Mouse (Mus musculus) heart, postnatal 10 days (tissue): Measurements from ENCODE around the gene Tekt4. TPM values are rescaled to one million over a fixed set of nuclear protein-coding genes. Genes with fewer than 3 reads are reported as not detected.

Source experiments
- DNase-seq, 2 experiments: peaks; one replicate each; pipeline ENCODE4 v3.0.0; 2021
- intact Hi-C: fragments of 180-260 bp; cut with DNase I; formaldehyde crosslinking; loops from one replicate; pipeline ENCODE4 v1.15.1; 2025
- total RNA-seq, 2 experiments: library from RNA; stranded (reverse); gene quantifications; 2 replicates each; pipeline ENCODE4 v1.2.3; 2021

The Tekt4 gene
- total RNA-seq, 2 experiments from 2014 or later = not detected

DNA sequence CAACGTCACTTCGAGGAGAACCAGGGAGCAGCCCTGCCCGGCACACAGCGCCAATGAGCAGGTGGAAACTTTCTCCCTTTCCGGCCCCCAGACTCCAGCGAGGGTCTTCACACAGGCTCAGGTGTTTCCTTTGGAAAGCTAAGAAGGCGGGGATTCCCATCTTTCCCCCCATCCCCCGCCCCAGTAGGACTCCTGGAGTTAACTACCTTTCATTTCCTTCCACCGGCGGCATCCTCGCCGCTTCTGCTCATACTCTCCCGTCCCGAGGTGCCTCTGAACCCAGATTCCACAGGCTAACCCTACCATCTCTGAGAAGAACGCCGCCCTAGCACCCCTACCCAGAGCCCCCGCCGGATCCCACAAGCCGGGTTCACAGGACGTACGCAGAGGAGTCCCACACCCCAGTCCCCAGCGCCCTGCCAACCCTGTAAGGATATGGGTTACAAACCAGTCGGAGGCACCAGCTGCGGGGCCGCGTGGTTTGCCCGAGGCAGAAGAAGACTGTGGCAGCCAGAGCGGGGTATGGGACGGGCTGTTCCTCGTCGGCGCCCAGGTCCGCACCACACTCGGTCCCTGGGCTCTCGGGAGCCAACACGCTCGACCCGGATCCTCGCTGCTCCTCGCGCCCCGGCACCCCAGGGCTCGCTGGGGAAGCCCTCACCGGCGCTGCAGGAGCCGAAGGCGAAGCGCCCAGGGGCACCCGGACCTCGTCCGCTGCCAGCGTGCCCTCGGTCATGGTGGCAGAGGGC, 21.8 kb upstream of the Tekt4 start:
- DNase-seq = peak; percentile 34 to 53
- intact Hi-C loops = no loop called here

DNA sequence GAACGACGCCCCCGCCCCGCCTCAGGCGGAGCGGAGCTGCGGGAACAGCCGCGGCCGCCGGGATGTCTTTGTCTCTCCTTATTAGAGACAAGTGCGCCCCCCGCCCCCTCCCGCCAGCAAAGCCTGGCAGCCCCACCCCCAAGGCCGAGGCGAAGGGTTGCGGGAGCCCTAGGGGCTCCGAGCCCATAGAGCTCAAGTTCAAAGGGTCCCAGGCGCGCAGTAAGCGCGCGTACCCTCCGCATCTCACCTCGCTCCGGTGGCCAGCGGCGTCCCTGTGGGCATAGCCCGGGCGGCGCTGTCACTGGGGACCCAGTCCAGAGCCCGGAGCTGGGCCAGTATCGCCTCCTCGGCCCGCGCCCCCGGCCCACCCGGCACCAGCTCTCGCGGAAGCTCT, 21.2 kb upstream of the Tekt4 start:
- intact Hi-C loops = no loop called here
- DNase-seq = no peak

DNA sequence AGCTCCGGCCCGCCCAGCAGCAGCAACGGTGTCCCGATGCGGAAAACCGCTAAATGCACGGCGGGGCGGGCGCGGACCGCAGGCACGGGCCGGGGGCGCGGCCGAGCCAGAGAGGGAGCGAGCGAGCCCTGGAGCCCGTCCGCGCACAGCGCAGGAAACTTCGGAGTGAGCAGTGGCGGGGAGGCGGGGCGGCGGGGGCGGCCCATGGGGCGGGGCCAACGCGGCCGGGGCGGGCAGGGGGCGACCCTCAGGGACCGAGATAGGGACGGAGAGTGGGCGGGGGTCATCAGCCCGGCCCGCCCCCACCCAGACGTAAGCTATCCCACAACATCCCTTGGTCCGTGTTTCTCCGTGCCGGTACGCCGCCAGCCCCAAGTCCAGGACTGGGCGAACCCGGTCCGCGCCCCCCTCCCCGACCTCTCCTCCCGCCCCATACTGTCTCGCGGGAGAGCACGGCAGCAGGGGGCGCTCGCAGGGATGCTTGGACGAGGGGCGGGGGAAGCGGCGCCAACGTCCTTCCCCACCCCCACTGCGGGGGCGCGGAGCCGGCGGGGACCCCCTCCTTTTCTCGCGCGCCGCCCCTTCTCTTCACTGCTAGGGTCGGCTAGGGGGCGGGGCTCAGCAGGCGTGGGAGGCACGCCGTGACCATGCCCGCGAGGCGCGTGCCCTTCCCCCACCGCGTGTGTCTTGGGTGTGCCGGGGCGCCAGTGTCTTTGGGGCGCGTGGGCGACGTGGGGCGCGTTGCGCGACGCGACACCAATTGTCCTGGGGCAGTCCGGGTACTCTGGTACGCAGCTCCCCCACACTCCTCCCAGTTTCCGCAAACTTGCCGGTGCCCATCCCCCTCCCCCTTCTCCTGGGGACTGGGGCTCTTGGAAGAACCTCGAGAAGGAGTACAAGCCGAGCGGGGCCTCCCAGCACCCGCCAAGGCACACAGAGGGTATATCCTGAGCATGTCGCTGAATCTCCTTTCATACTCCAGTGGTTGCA, 20.5 kb upstream of the Tekt4 start, which contains the start of gene Cacna1h:
Gene Cacna1h, minus strand, starts transcription at position 167 of the 990 bp plus-strand sequence.
- intact Hi-C loops = loop anchor here (2.0 kb wide), 1 partner anchor 33 kb away; no protein-coding TSS in a partner anchor
- DNase-seq = peak; percentile 55 to 70

DNA sequence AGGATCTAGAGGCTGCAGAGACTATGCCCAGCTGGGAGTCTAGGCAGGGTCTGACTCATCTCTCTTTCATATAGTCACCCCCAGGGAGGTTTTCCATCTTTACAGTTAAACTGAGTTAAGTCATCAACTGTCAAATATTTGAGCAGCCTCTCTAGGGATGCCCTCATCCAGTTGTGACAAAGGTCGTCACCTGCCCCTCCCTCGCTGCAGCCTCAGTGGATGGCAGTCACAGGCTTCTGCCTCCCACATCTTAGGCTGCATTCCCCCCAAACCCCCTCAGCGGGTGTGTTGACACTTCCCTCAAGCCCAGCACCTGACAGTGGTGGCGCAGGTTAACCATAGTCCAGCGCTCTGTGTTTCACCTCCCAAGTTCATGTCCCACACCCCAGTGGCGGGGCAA, 13.0 kb upstream of the Tekt4 start:
- intact Hi-C loops = no loop called here
- DNase-seq = no peak

DNA sequence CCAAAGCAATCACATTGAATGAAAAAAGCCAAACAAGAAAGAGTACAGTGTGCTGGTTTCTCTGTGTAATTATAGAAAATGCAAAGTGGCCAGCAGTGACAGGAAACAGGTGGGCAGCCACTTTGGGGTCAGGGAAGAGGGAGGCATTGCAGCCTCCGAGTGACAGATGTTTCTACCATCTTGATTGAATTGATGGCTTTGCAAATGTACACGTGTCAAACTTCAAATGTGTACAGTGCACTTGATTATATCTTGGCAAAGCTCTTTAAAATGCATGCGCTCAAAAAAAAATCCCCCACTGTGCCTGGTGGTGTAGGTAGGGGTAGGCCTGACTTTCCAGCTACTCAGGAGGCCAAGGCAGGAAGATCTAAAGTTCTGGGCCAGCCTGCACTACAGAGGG, 11.5 kb upstream of the Tekt4 start:
- intact Hi-C loops = no loop called here

DNA sequence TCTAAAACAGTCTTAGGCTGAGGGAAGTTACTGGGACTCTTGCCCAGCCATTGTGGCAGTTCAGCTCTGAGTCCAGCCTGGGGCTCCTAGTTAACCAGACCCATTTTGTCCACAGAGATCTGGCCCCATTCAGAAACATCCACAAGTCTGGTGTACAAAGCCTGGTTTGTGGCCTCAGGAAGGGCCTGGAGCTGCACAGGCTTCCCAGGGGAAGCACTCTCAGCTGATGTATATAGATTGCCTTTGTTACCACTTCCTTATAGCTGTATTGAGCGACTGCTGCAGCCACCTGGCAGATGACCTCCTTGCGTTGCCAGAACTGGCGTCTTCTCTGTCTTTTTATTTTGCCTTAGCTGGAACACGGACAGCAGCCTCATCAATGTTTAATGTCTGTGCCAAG, 9.3 kb upstream of the Tekt4 start:
- intact Hi-C loops = no loop called here
- DNase-seq = no peak

More for the DNA sequence above, 11.5 kb upstream of the Tekt4 start:
- DNase-seq = no peak

DNA sequence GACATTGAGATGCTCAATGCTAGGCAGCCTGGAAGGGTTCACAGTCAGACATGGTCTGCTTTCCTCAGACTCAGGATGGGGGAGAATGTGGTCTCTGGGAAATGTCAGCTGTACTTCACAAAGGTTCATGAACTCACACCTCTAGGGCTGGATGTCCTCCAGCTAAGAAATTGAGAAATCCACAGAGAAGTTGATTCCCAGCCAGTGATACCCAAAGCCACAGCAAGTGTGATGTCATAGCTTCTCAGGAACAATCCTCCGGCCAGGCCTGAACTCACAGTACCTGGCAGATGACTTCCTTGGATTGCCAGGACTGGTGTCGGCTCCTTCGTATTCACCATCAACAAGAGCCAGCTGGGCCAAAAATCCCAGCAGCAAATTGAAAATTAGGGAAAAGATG, 8.6 kb upstream of the Tekt4 start:
- DNase-seq = no peak
- intact Hi-C loops = no loop called here

DNA sequence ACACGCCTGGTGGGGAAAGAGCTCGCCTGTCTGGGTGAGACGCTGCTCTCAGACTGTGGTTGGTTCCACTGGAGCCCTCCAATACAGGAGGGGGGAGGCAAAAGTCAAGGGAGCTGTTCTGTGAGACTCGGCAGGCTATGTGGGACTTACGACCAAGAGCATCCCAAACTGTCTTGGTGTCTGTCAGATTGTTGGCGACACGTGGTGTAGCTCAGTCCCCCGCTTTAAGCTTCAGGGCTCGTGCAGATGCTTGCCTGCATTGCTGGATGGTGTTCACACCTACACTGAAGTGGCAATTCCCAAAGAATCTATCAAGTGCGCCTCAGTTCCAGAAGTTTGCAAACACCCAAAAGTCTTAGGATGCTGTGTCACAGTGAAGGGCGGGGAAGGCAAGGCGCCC, 6.5 kb upstream of the Tekt4 start:
- no peak for DNase-seq
- intact Hi-C loops = no loop called here

DNA sequence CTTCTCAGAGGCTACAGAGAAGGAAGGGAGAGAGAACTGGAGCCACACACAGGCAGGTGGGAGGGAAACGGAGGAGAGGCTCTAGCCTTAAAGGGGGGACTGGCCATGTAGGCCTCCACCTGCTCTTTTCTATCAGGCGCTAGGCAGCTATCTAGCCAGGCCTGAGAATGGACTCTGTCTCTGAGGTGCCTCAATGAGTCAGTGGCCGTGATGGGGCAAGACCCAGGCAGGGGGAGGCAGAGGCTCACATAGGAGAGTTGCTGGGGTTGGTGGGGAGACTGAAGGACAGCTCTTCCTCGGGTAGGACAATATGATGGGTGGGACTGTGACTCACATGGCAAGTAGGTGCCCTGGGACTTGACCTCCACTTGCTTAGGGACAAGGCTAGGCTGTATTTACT, 4.1 kb upstream of the Tekt4 start:
- intact Hi-C loops = no loop called here
- no peak for DNase-seq

DNA sequence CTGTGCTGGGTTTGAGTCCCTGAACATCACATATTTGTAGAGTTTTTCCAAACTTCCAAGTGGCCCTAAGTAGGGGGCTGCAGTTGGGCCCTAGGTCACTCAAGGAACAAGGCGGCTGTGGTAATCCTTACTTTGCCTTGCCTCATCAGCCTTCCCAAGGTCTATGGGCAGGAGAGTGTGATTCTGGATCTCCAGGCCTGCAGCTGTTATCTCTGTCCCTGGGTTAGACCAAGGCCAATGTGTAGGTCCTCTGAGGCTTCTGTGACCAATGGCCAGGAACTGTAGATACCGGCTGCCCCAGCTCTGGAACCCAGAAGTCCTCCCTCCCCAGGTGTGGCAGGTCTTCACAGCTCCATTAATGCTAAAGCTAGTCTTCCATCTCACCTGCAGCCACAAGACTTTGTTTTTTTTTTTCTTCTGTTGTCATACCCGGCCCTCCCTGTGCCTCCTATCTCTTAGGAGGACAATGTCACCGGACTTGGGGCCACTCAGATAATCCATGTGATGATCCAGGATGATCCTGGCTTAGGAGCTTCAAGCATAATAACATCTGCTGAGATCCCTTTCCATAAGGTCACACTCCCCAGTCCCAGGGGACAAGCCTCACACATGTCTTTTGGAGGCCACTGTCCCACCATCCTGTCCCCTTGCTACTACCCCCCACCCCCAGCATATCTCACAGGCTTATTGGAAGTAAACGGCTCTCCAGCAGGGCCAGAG, 2.0 kb upstream of the Tekt4 start:
- intact Hi-C loops = no loop called here
- DNase-seq = no peak

DNA sequence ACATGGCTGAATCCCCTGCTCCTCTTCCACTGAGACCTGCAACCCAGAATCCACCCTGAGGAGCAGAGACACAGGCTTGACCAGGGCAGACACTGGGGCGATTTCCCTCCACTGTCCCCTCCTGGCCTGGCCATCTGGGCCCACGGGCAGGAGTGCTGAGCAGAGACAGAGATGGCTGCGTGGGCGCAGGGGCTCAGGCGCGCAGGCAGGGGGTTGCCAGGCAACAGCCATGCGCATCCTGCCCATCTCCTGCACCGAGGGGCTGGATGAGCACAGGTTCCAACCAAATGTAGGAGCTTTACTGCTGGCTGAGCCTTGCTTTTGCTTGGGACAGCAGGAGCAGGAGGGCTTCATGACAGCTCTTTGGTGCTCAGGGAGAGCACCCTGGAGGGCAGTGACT, 2.1 kb downstream of the Tekt4 start:
- intact Hi-C loops = no loop called here
- DNase-seq = no peak

DNA sequence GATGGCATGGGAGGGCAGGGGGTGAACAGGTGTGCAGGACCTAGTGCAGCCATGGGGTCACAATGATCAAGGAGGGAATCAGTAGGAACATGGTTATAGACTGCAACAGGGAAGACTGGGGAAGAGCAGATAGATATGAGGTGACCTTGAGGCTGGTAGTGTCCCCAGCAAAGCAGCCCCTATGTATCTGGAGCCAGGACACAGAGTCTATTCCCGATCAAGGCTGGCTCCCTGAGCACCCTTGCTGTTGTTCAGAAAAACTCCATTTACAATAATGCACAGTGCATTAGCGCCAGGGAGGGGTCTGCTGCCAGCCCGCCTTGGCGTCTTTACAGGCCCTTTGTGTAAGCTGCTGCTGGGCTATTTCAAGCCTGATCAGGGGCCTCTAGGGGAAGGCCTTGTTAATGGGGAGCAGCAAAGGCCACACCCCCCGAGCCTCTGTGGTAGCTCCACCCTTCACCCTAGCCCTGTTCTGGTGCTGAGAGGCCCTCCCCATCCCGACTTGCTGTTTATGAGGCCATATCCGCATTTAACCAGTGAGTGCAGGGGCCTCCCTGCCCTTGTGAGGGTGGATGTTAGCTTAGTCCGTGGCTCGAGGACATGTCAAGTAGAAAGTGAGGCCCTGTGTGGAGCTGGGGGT, 7.9 kb downstream of the Tekt4 start:
- intact Hi-C loops = no loop called here
- DNase-seq = peak in 1 of 2 experiments; percentile 33

DNA sequence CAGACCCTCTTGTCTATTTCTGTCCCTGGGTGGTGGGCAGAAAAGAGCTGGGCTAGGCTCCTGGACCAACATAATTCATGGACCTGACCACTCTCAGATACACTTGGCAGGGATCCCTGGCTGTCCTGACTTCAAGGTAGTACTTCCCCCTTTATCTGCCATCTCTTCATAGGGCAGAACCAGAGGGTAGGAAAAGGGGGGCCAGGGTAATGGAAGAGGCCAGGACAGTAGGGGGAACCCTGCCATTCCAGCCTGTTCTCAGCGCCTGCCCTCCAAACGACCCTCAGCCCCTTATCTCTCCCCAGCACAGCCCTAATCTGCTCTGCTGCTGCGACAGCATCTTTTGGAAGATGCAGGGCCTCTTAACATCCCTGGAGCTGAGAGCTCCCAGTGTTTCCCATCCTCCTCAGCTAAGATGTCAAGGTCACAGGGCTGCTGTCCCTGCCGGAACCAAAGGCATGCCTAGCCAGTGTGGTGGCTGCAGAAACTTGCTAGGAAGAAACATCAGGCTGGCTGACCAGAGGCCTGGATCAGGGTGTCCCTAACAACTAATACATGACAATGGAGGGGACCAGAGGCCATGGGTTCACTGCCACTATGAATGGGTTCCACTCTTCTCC, 9.0 kb downstream of the Tekt4 start:
- DNase-seq = no peak
- intact Hi-C loops = no loop called here

DNA sequence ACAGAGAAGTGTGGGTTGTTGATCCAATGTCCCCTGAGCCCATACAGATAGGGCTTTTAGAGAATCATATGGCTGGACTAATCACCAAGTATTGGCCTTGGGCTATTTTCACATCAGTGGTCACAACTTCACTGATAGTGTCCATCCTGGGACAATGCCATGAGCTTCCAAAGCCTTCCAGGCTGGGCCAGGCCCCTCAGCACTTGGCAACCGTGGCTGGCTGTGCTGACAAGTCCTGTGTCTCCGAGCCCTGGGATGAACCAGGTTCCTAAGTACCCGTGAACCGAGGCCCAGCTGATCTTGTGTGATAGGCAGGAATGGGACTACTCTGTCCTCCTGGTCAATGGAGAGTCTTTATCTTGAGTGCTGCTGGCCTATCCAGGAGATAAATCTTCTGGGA, 9.7 kb downstream of the Tekt4 start:
- intact Hi-C loops = no loop called here
- no peak for DNase-seq

DNA sequence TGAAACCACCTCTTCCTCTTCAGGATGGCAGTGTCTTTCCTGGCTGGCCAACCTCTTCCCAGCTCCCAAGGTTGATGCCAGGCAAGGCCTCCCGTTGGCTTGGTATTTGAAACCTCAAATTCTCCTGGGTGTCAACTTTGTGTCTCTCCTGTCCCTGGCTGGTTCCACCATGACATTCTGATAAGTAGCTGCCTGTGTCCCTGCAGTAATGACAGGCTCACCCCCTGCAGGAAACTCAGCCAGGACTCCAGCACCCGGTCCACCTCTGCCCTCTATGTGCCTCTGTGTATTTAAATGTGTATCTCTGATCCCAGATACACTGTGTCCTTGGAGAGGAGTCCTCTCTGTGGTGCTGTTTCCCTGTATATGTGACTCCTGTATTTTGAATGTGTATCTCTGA, 11.8 kb downstream of the Tekt4 start:
- intact Hi-C loops = loop anchor here (2.0 to 5.0 kb wide), 2 partner anchors 31 to 179 kb away; no protein-coding TSS in a partner anchor
- no peak for DNase-seq

DNA sequence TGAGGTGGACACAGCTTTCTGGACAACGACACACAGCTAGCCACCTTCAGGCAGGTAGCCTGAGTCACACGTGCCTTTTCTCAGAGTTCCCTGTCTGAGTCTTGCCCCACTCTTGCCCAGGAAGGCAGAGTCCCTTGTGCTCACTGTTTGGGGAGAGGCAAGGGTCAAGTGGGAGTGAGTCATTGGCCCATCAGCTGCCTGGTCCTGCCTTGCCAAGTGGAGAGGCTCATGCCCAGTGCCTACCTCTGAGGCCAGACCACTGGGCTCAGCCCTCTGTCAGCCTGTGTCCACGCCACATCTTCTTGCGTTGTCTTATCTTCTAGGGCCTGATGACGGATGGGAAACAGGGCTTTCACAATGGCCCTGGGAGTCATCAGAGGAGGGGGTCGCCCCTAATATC, 13.4 kb downstream of the Tekt4 start:
- no peak for DNase-seq

DNA sequence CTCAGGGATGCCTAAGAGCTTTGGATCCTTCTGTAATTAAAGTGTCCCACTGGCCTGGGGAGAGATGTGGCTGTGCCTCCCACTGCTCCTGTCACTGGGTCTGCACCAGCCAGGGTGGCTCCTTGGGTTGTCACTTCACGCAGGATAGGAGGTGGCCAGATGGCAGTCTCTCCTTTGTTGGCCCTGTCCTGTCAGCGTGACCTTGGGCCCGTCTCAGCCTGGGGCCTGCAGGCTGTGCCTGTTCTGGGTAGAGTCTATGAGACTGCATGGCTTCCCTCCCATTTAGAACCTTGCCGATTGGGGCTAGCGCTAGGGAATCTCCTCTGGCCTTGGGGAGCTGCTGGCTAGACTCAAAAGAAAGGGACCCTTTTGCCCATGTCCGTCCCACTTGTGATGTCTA, 13.9 kb downstream of the Tekt4 start:
- intact Hi-C loops = loop anchor here (5.0 kb wide), 1 partner anchor 181 kb away; no protein-coding TSS in a partner anchor
- no peak for DNase-seq

More for the DNA sequence above, 13.4 kb downstream of the Tekt4 start:
- intact Hi-C loops = loop anchor here (2.0 to 5.0 kb wide), 2 partner anchors 33 to 180 kb away; no protein-coding TSS in a partner anchor

DNA sequence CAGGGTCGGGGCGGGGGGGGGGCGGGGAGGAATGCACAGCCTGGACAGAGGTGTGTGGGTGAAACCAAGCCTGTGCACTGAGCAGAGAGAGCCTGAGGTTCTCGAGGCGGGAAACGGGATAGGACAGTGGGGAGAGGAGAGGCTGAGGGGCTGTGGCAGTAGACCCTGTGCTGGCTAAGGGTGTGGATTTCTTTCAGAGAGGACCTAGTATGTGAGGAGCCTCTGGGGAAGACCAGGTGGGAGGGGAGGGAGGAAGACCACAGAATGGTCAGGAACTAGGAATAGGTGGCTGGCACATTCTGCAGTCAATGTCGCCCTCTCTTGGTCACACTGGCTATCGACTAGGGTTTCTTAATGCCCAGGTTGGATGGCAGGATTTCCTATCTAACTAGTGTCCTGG, 15.4 kb downstream of the Tekt4 start:
- intact Hi-C loops = loop anchor here (1.0 to 5.0 kb wide), 3 partner anchors 71 to 182 kb away; no protein-coding TSS in a partner anchor
- peak; percentile 72 to 82 for DNase-seq

DNA sequence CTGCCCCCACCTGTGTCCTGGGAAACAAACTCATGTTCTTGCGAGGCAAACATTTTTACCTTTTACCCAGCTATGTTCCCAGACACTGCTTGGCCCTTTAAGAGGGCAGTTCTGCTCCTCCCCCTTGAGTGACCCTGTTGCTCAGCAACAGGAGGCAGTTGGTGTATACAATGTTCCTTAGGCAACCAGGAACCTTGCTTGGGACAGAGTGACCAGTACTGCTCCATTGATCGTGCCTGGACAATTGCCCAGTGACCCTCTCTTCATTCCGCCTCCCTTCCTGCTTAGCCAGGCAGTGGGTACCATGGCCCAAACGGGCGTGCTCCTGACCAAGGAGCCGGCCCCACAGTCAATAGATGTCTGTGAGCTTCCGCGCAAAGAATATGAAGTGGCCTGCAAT, 17.0 kb downstream of the Tekt4 start:
- peak; percentile 41 to 46 for DNase-seq
- intact Hi-C loops = no loop called here

DNA sequence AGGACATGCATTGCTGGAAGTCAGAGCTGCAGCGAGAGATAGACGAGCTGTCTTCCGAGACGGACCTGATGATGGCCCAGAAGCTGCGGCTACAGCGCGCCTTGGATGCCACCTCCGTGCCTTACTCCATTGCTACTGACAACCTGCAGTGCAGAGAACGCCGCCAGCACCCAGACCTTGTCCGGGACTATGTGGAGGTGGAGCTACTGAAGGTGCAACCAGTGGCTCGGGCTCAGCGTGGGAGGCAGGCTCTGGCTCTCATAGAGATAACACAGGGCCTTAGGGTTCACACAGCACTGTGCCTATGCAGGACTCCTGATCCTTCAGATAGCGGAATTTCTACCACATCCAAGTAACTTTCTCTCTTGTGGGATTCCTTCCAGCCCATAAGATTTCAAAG, 17.6 kb downstream of the Tekt4 start:
- intact Hi-C loops = no loop called here
- no peak for DNase-seq
